Mouse (Mus musculus) midbrain, postnatal 0 days (tissue): ENCODE data around the gene Syndig1. TPM values are rescaled to one million over a fixed set of nuclear protein-coding genes. Genes with fewer than 3 reads are reported as not detected.

Experiments
- ATAC-seq: fragments of 200-750 bp; cut with Nextera tagmentation; 2 replicates; pipeline ENCODE4 v1.8.0; 2017; ENCODE audit warnings: moderate number of reproducible peaks, mild to moderate bottlenecking, moderate TSS enrichment, moderate library complexity; ENCODE audit not compliant: low FRiP score
- DNase-seq: peaks from one replicate; pipeline ENCODE4 v3.0.0-alpha.2; 2015; ENCODE audit warnings: low spot score
- H3K27ac ChIP-seq: fragments of 300-500 bp; sonication (generic); 2 replicates; pipeline ENCODE4 v1.5.1; 2014; ENCODE audit warnings: low read depth, mild to moderate bottlenecking, low read length, mixed read lengths
- H3K27me3 ChIP-seq: fragments of 300-500 bp; sonication (generic); 2 replicates; pipeline ENCODE4 v1.6.1; 2014; ENCODE audit warnings: low read length, control low read depth, mixed read lengths; ENCODE audit not compliant: insufficient read depth
- H3K36me3 ChIP-seq: fragments of 300-500 bp; sonication (generic); 2 replicates; pipeline ENCODE4 v1.6.1; 2014; ENCODE audit warnings: low read length, control low read depth, mixed read lengths; ENCODE audit not compliant: insufficient read depth
- H3K4me1 ChIP-seq: fragments of 300-500 bp; sonication (generic); 2 replicates; pipeline ENCODE4 v1.6.1; 2014; ENCODE audit warnings: mild to moderate bottlenecking, control low read depth, antibody characterized with exemption, low read length, mixed read lengths; ENCODE audit not compliant: insufficient read depth
- H3K4me2 ChIP-seq: fragments of 300-500 bp; sonication (generic); 2 replicates; pipeline ENCODE4 v1.6.1; 2014; ENCODE audit warnings: low read depth, mild to moderate bottlenecking, low read length, mixed read lengths; ENCODE audit not compliant: poor library complexity, severe bottlenecking
- H3K4me3 ChIP-seq: fragments of 300-500 bp; sonication (generic); 2 replicates; pipeline ENCODE4 v1.5.1; 2014; ENCODE audit warnings: low read depth, mild to moderate bottlenecking, low read length, moderate library complexity
- H3K9ac ChIP-seq: fragments of 300-500 bp; sonication (generic); replicated peaks from 2 replicates; pipeline ENCODE4 v1.6.1; 2014; ENCODE audit warnings: mild to moderate bottlenecking, low read length, moderate library complexity, mixed read lengths; ENCODE audit not compliant: poor library complexity, severe bottlenecking
- H3K9me3 ChIP-seq: fragments of 300-500 bp; sonication (generic); 2 replicates; pipeline ENCODE4 v1.6.1; 2016; ENCODE audit warnings: low read length, control low read depth
- CTCF ChIP-seq: IDR thresholded peaks from 2 replicates; pipeline ENCODE4 v1.5.1; 2016; ENCODE audit warnings: antibody characterized with exemption, mild to moderate bottlenecking
- WGBS: fragments of 180-500 bp; shearing (Covaris S2); extraction: QIAGEN DNeasy Blood & Tissue Kit; methylation state at CpG from one replicate; pipeline ENCODE4 v1.1.7; 2014; 5-methylcytosine and 5-hydroxymethylcytosine counted together
- polyA plus RNA-seq: library from polyadenylated mRNA; unstranded; fragments of >200 nt; fragmentation: Nextera tagmentation; extraction: Ambion mirVana; gene quantifications from 2 replicates; pipeline ENCODE4 v1.2.1, GENCODE M21; 2015
- total RNA-seq: library from RNA; depleted of rRNA; stranded (reverse); fragments of >200 nt; gene quantifications from 2 replicates; pipeline ENCODE4 v1.2.3, GENCODE M21; 2014

The Syndig1 gene
- total and polyA plus RNA-seq, 2 experiments from 2014 or later = 28.6 to 35.7 TPM

DNA sequence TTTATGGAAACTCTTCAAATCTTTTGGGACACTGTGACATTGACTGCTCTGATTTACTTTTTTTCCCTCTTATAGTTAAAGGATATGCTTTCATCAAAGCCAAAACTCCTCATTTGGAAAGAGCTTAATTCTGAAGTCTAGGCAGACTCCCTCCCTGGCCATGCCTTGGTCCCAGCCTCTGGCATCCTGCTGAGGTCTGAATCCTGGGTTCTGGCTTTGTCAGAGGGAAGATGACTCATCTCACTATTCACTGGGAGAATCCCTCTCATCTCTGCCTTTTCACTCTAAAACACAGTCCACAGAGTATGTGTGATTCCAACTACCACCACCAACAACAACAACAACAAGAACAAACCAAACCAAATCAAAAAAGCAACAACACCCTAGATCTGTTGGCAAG lies 58.6 kb downstream of the Syndig1 start:
- H3K9me3 ChIP-seq = no peaks in the 10 kb centered on the region
- no peak for ATAC-seq

DNA sequence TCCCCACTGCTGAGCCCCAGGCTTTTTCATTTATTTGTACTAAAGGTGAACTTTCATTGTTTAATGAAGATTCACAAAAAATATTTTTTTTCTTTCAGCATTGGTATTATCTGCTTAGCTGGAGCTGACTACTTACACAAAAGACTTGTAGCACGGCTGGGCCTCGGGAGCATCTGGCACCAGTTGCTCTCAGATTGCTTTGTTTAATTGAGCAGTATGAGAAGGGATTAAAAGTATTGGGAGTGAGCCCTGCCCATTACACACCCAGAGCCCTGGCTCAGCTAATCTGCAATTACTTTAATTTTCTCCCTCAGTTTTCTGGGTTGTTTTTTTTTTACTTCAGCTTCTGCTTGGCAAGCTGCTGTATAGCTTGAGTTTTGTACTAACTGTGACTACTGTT lies 62.6 kb downstream of the Syndig1 start:
- Histone ChIP-seq H3K4me1 (no peaks in the 10 kb centered on the region), H3K9ac (no peak overlapping the region), H3K4me3 (no peak overlapping the region), H3K9me3 (no peaks in the 10 kb centered on the region), H3K27ac (no peak overlapping the region), H3K36me3 (no peaks in the 10 kb centered on the region), H3K27me3 (no peaks in the 10 kb centered on the region), H3K4me2 (no peak overlapping the region)
- ATAC-seq (no peak), DNase-seq (peak; percentile 34)
- TF ChIP-seq CTCF = no peak
- WGBS = 22% methylated on average over 2 of the region's 2 CpGs

More for the DNA sequence above, 58.6 kb downstream of the Syndig1 start:
- Histone ChIP-seq H3K4me3 (no peak overlapping the region), H3K27me3 (no peaks in the 10 kb centered on the region), H3K36me3 (no peaks in the 10 kb centered on the region), H3K4me1 (no peaks in the 10 kb centered on the region), H3K27ac (no peak overlapping the region), H3K9ac (no peak overlapping the region), H3K4me2 (no peak overlapping the region)
- DNase-seq = no peak
- no peak for TF ChIP-seq CTCF

DNA sequence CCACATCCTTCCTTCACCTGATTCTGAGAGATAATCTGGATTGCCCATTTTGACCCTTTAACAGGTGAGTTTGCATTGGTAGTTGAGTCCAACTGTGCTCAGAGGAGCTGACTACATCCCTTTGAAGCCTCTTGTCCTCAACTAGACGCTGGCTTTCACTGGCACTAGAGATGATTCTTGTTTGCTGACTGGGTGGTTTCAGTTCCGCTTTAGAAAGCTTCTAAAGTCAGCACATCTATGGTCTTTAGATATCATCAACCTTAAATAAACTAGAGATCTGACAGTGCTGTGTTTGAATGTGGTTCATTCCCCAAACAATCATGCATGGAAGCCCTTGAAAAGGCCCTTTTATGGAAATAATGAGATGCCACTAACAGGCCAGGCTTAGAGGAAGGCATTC lies 67.3 kb downstream of the Syndig1 start:
- Histone ChIP-seq H3K36me3 (no peaks in the 10 kb centered on the region), H3K4me2 (no peak overlapping the region), H3K4me1 (no peaks in the 10 kb centered on the region), H3K27ac (no peak overlapping the region), H3K9me3 (no peaks in the 10 kb centered on the region), H3K9ac (no peak overlapping the region), H3K27me3 (no peaks in the 10 kb centered on the region), H3K4me3 (no peak overlapping the region)
- ATAC-seq = no peak
- 80% methylated on average over 2 of the region's 2 CpGs for WGBS
- DNase-seq = no peak
- TF ChIP-seq CTCF = no peak

DNA sequence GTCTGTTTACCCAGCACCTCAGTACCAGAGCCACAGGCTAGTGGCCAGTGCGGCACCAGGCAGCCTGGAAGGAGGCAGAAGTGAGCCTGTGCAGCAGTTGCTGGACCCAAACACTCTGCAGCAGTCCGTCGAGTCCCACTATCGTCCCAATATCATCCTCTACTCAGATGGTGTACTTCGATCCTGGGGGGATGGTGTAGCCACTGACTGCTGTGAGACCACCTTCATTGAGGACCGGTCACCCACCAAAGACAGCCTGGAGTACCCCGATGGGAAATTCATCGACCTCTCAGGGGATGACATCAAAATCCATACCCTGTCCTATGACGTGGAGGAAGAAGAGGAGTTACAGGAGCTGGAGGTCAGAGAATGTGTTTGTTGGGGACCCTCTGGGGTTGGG lies 70.6 kb downstream of the Syndig1 start:
- TF ChIP-seq CTCF = no peak
- Histone ChIP-seq H3K27ac (no peak overlapping the region), H3K27me3 (no peaks in the 10 kb centered on the region), H3K4me3 (no peak overlapping the region), H3K36me3 (no peaks in the 10 kb centered on the region), H3K9ac (no peak overlapping the region), H3K4me1 (no peaks in the 10 kb centered on the region), H3K4me2 (no peak overlapping the region), H3K9me3 (no peaks in the 10 kb centered on the region)
- no peak for DNase-seq
- no peak for ATAC-seq
- WGBS = 93% methylated on average over 9 of the region's 9 CpGs

DNA sequence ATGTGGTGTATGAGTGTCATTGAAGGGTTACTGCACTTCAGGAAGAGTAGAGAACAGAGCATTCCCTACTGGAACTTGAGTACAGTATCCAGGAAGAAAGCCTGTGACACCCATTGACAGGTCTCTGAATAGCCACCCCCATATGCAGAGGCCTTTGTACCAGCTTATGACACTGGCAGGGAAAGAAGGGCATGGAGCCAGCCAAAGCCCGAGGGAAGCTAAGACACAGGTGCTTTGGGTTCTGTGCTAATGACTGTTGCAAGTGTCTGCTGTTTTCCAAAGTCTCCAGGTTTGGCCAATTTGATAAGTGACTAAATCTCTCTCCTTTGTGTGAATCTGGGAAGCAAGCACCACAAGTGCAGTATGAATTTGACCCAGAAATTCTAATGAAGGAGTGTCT lies 71.6 kb downstream of the Syndig1 start:
- Histone ChIP-seq H3K9me3 (no peaks in the 10 kb centered on the region), H3K36me3 (no peaks in the 10 kb centered on the region), H3K9ac (no peak overlapping the region), H3K27me3 (no peaks in the 10 kb centered on the region), H3K4me1 (no peaks in the 10 kb centered on the region), H3K4me2 (no peak overlapping the region), H3K27ac (no peak overlapping the region), H3K4me3 (no peak overlapping the region)
- DNase-seq = no peak
- TF ChIP-seq CTCF = no peak
- WGBS = 92% methylated on average over 1 of the region's 1 CpGs
- no peak for ATAC-seq

DNA sequence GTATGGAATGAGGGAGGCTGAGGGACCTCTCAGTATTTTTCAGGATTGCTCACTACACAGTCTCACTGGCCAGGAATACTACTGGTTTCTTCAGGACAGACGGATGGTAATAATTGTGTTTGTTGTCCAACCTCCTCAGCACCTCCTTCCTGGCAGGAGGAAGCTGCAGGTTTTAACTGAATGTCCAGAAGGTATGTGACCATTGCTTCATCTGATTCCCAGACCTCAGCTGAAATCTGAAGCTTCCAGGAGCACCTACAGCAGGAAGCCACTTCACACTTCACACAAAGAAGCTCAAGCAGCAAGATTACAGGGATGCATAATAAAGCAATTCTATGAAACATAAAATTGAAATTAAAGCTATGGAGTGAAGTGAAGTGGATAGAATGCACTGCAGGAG lies 75.4 kb downstream of the Syndig1 start:
- DNase-seq (no peak), ATAC-seq (no peak)
- no peaks in the 10 kb centered on the region for H3K36me3 ChIP-seq

More for the DNA sequence above, 75.4 kb downstream of the Syndig1 start:
- Histone ChIP-seq H3K4me2 (no peak overlapping the region), H3K9me3 (no peaks in the 10 kb centered on the region), H3K4me3 (no peak overlapping the region), H3K27ac (no peak overlapping the region), H3K9ac (no peak overlapping the region), H3K27me3 (no peaks in the 10 kb centered on the region), H3K4me1 (no peaks in the 10 kb centered on the region)
- no peak for TF ChIP-seq CTCF
- WGBS = 76% methylated on average over 1 of the region's 1 CpGs
